Mouse (Mus musculus) ovary, postnatal 14 days (tissue): Measurements from ENCODE around the gene Mcoln2.

Experiments used
- DNase-seq: peaks from one replicate; pipeline ENCODE4 v3.0.0; 2022; ENCODE audit warnings: low spot score

Mcoln2 gene

GRCm38 (mm10) chr3:146227427-146227826 is 77.8 kb downstream of the Mcoln2 start:
- DNase-seq, result no peak

GRCm38 (mm10) chr3:146228559-146229310 is 79.1 kb downstream of the Mcoln2 start:
- no peak for DNase-seq

- no peak for DNase-seq
Observed at GRCm38 (mm10) chr3:146232708-146233107, 83.1 kb downstream of the Mcoln2 start.

- no peak for DNase-seq
Observed at GRCm38 (mm10) chr3:146233741-146234140, 84.1 kb downstream of the Mcoln2 start.

- no peak for DNase-seq
Observed at GRCm38 (mm10) chr3:146234530-146234929, 84.9 kb downstream of the Mcoln2 start.

- no peak for DNase-seq
Observed at GRCm38 (mm10) chr3:146236280-146236679, 86.6 kb downstream of the Mcoln2 start.

- DNase-seq, result no peak
Observed at GRCm38 (mm10) chr3:146237676-146238075, 88.0 kb downstream of the Mcoln2 start.

GRCm38 (mm10) chr3:146244630-146245029 is 95.0 kb downstream of the Mcoln2 start:
- DNase-seq, result no peak
